Mouse (Mus musculus) liver, embryonic 14.5 days (tissue): ENCODE measurements around the gene Tkfc. TPM values are rescaled to one million over a fixed set of nuclear protein-coding genes. Genes with fewer than 3 reads are reported as not detected.

ENCODE experiments used
- ATAC-seq: fragments of 200-750 bp; cut with Nextera tagmentation; 2 replicates; pipeline ENCODE4 v1.8.0; 2017; ENCODE audit warnings: moderate number of reproducible peaks, mild to moderate bottlenecking, moderate library complexity; ENCODE audit not compliant: insufficient read depth
- DNase-seq, 3 experiments: peaks; one replicate each; pipeline ENCODE4 v3.0.0-alpha.2; 2012 to 2013; ENCODE audit warnings: low read depth in 3 of 3, low spot score in 3 of 3
- H3K27ac ChIP-seq: fragments of 300-500 bp; sonication (generic); 2 replicates; pipeline ENCODE4 v1.5.1; 2014; ENCODE audit warnings: moderate library complexity, mild to moderate bottlenecking, control low read depth, inconsistent platforms
- H3K27me3 ChIP-seq: fragments of 300-500 bp; sonication (generic); 2 replicates; pipeline ENCODE4 v1.6.1; 2014; ENCODE audit warnings: mild to moderate bottlenecking, low read length, moderate library complexity; ENCODE audit not compliant: control insufficient read depth, insufficient read depth
- H3K36me3 ChIP-seq: fragments of 300-500 bp; sonication (generic); replicated peaks from 2 replicates; pipeline ENCODE4 v1.6.1; 2014; ENCODE audit warnings: low read depth; ENCODE audit not compliant: control insufficient read depth, insufficient read depth
- H3K4me1 ChIP-seq, 2 experiments: fragments of 200-500 bp in 1 of 2; fragments of 300-500 bp in 1 of 2; sonication (generic) in 1 of 2; replicated peaks; 2 replicates each; pipeline ENCODE4 v1.6.1; 2012 to 2014; ENCODE audit warnings: antibody characterized with exemption in 1 of 2, inconsistent platforms in 1 of 2, low read length in 1 of 2; ENCODE audit not compliant: control insufficient read depth in 2 of 2, insufficient read depth in 2 of 2
- H3K4me2 ChIP-seq: fragments of 300-500 bp; sonication (generic); 2 replicates; pipeline ENCODE4 v1.6.1; 2014; ENCODE audit warnings: low read depth, mild to moderate bottlenecking, control low read depth, moderate library complexity
- H3K4me3 ChIP-seq, 2 experiments: fragments of 200-500 bp in 1 of 2; fragments of 300-500 bp in 1 of 2; sonication (generic) in 1 of 2; 2 replicates each; pipeline ENCODE4 v1.5.1; 2012 to 2014; ENCODE audit warnings: low read depth in 2 of 2, low read length in 2 of 2, mild to moderate bottlenecking in 2 of 2, control low read depth in 1 of 2, inconsistent platforms in 1 of 2, moderate library complexity in 1 of 2; ENCODE audit not compliant: insufficient read depth in 1 of 2
- H3K9ac ChIP-seq: fragments of 300-500 bp; sonication (generic); replicated peaks from 2 replicates; pipeline ENCODE4 v1.6.1; 2014; ENCODE audit warnings: mild to moderate bottlenecking, control low read depth, moderate library complexity
- H3K9me3 ChIP-seq: fragments of 300-500 bp; sonication (generic); 2 replicates; pipeline ENCODE4 v1.6.1; 2016; ENCODE audit warnings: low read length, mixed read lengths; ENCODE audit not compliant: control insufficient read depth
- CTCF ChIP-seq: IDR thresholded peaks from 2 replicates; pipeline ENCODE4 v1.5.1; 2016; ENCODE audit warnings: antibody characterized with exemption, low read depth, control low read depth
- EP300 ChIP-seq: IDR thresholded peaks from 2 replicates; pipeline ENCODE4 v1.6.1; 2016; ENCODE audit warnings: antibody characterized with exemption, low read depth
- whole genome bisulfite sequencing: fragments of 180-500 bp; shearing (Covaris S2); extraction: QIAGEN DNeasy Blood & Tissue Kit; methylation state at CpG from one replicate; pipeline ENCODE4 v1.1.7; 2014; ENCODE audit not compliant: insufficient replicate concordance; 5-methylcytosine and 5-hydroxymethylcytosine counted together
- polyA plus RNA-seq, 2 experiments: library from polyadenylated mRNA; depleted of rRNA in 1 of 2; stranded (reverse) in 1 of 2; unstranded in 1 of 2; fragments of >200 nt; fragmentation: Nextera tagmentation in 1 of 2; extraction: Ambion mirVana in 1 of 2; gene quantifications; 2 replicates each; pipeline versions ENCODE4 v1.2.1 to v1.2.3; 2012 to 2014

The Tkfc gene
- polyA plus RNA-seq, 2 experiments = 13.9 to 15.1 TPM

DNA sequence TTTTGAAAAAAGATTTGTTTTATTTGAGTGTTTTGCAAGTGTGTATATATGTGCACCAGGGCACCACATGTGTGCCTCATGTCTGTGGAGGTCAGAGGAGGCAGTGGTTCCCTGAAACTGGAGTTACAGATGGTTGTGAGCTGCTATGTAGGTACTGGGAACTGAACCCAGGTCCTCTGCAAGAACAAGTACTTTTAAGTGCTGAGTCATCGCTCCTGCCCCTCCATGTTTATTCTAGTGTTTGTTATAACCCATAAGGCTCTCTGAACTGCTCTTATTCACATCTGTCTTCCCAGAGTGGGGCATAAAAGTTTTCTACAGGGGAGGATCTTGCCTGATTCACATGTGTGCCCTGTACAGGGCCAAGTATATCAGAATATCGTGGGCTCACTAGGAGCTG is 5.8 kb downstream of the Tkfc start:
- no peak for DNase-seq
- no peak overlapping the region for H3K4me2 ChIP-seq
- H3K9ac ChIP-seq = no peak overlapping the region
- no peak overlapping the region for H3K27ac ChIP-seq
- TF ChIP-seq CTCF (no peak), EP300 (no peak)
- no peaks in the 10 kb centered on the region for H3K27me3 ChIP-seq
- H3K36me3 ChIP-seq = no peaks in the 10 kb centered on the region; the same call in 1 of the 2 replicates
- H3K4me3 ChIP-seq = no peak overlapping the region
- H3K9me3 ChIP-seq = no peaks in the 10 kb centered on the region
- WGBS = 82% methylated on average over 2 of the region's 2 CpGs
- no peak for ATAC-seq
- peaks cover 4 to 23% of the 10 kb centered on the region in 2 experiments for H3K4me1 ChIP-seq

DNA sequence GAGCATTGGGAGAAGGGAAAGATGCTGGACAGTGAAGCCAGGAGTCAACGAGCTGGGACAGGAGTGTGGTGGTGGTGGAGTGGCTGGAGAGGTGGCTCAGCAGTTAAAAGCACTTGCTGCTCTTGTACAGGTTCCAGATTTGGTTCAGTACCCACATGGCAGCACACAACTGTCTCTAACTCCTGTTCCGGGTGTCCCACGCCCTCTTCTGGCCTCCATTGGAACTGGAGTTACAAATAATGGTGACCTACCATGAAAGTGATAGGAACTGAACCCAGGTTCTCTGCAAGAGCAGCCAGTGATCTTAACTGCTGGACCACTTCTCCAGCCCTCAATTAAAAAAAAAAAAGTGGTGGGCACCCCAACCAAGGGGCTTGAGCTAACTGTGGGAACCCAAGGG is 7.3 kb downstream of the Tkfc start:
- TF ChIP-seq CTCF (peak; percentile 59), EP300 (no peak)
- WGBS = 23% methylated on average over 3 of the region's 3 CpGs

DNA sequence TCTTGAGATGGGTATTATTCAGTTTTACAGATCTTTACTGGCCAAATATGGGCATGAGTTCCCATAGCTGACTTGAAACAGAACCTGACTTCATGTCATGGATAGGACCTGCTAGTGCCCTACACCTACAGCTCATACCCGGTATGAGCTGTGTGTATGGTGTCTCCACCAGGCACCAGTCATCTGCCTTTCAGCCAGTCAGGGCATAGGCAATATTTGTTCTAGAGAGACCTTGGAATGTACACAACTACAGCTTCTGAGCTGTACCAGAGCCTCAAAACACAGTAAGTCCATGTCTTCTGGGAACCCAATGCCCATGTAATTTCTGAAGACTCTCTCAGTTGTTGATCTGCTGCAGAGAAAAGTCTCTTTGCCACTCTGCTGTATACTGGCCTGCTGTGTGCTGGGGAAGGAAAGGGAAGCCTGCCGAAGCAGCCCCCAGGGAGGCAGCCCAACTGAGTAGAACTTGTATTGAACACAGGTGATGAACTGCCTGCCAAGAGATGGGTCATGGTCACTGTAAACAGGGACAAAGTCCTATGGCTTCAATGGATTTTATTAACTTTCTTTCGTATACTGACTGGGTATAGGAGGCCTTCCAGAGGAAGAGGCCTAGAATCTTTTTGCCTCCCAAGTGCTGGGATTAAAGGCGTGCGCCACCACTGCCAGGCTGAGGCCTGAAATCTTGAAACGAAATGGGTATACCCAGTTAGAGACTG is 13.6 kb downstream of the Tkfc start:
- Histone ChIP-seq H3K27me3 (no peaks in the 10 kb centered on the region), H3K9me3 (no peaks in the 10 kb centered on the region), H3K4me1 (peaks cover 0 to 6% of the 10 kb centered on the region in 2 experiments; a peak in 2 of 4 replicates), H3K4me3 (no peak overlapping the region), H3K36me3 (no peaks in the 10 kb centered on the region; the same call in 1 of the 2 replicates), H3K4me2 (no peak overlapping the region), H3K27ac (no peak overlapping the region), H3K9ac (no peak overlapping the region)
- no peak for DNase-seq
- no peak for TF ChIP-seq EP300
- TF ChIP-seq CTCF = no peak
- ATAC-seq = peak; percentile 57
- WGBS = 73% methylated on average over 6 of the region's 6 CpGs

More for the DNA sequence above, 7.3 kb downstream of the Tkfc start:
- no peak overlapping the region for H3K4me3 ChIP-seq
- no peak overlapping the region for H3K4me2 ChIP-seq
- no peak for DNase-seq
- H3K9me3 ChIP-seq = no peaks in the 10 kb centered on the region
- no peak overlapping the region for H3K9ac ChIP-seq
- H3K27ac ChIP-seq = no peak overlapping the region
- peaks cover 4 to 8% of the 10 kb centered on the region in 2 experiments for H3K4me1 ChIP-seq
- no peaks in the 10 kb centered on the region for H3K27me3 ChIP-seq
- no peak for ATAC-seq
- no peaks in the 10 kb centered on the region; the same call in 1 of the 2 replicates for H3K36me3 ChIP-seq

DNA sequence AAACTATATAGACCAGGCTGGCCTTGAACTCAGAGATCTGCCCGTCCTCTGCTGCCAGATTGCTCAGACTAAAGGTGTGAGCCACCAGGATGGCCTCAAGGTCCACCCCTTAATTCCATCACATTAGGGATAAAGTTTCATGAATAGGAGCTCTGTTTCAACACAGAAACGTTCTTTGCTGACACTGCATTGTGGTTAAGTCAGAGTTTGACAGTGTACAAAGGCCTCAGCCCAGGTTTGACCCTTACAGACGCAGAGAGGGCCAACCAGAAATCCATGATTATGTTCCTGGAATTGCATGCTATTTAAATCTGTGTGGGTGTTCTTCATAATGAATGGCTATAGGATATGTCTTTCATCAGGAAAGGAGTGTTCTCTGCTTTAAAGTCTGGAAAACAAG is 15.2 kb downstream of the Tkfc start:
- DNase-seq (no peak), ATAC-seq (no peak)
- Histone ChIP-seq H3K9me3 (no peaks in the 10 kb centered on the region), H3K27me3 (no peaks in the 10 kb centered on the region), H3K36me3 (no peaks in the 10 kb centered on the region), H3K27ac (no peak overlapping the region), H3K4me3 (no peak overlapping the region), H3K9ac (no peak overlapping the region), H3K4me1 (peaks cover 0 to 6% of the 10 kb centered on the region in 2 experiments; a peak in 2 of 4 replicates), H3K4me2 (no peak overlapping the region)
- no peak for TF ChIP-seq CTCF
- no peak for TF ChIP-seq EP300
- 56% methylated on average over 3 of the region's 3 CpGs for WGBS

DNA sequence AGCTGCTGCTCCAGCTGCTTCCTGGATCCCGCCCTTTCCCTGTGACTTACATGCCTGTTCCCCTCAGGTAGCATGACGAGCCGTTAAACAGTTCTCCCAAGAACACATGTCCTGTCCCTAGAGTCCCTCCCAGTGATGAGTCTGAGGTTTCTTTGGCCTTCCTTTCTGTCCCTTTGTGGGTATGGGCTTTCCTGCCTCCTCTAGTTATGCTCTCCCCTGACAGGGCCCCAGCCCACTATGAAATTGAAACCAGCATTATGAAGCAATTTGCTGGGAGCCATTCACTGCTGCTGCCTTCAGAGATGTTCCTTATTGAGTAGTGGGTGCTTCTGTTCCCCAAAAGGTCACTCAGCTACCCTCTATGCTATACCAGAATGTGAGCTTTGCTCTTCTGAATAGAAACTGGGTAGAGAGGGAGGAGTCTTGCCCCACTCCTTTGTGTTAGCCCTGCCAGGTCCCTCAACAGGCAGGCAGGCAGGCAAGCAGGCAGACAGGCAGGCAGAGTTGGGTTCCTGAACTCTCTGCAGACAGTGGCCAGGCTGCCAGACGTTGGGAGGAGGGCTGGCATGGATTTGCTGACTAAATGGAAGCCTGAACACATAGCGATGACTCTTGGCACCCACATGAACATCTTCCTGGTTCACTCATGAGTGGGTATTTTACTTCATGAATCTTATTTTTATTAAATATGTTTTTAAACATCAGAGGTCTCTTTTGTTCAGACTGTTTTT is 16.2 kb downstream of the Tkfc start:
- H3K4me2 ChIP-seq = no peak overlapping the region
- H3K27me3 ChIP-seq = no peaks in the 10 kb centered on the region
- no peak for TF ChIP-seq CTCF
- no peak for TF ChIP-seq EP300
- H3K9me3 ChIP-seq = no peaks in the 10 kb centered on the region
- peaks cover 0 to 6% of the 10 kb centered on the region in 2 experiments; a peak in 2 of 4 replicates for H3K4me1 ChIP-seq
- H3K4me3 ChIP-seq = no peak overlapping the region
- no peak for ATAC-seq
- WGBS = 34% methylated on average over 5 of the region's 5 CpGs
- no peaks in the 10 kb centered on the region for H3K36me3 ChIP-seq
- no peak for DNase-seq
- no peak overlapping the region for H3K27ac ChIP-seq
- H3K9ac ChIP-seq = peak overlapping the region; percentile 3
